Mouse (Mus musculus) monocyte, adult 59 days (primary cell): ENCODE results near the gene Olfr1318. TPM values are rescaled to one million over a fixed set of nuclear protein-coding genes. Genes with fewer than 3 reads are reported as not detected.

Experiments used
- total RNA-seq, 2 experiments: library from RNA; stranded (reverse); gene quantifications; one replicate each; pipeline ENCODE4 v1.2.4; 2023

The Olfr1318 gene
- total RNA-seq = not detected

DNA sequence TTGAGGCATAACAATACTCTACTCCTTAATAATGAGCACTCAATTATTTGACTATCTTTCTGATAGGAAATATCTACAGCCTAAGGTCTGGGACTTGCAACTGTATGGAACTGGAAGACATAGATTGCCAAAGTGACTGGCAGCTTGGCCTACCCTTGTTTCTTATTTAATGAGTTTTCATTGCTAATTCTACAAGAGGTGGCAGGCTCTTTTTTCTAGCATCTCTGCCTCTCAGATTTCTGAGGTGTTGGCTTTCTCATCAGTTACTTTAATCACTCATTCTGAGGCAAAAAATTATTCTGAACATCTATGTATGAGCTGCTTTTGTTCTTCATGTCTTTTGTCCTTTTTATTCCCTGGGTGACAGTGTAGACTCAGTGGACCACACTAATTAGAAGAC lies at the start of gene Olfr1318:
Gene Olfr1318, plus strand, starts transcription at position 301 of the 400 bp plus-strand sequence.

DNA sequence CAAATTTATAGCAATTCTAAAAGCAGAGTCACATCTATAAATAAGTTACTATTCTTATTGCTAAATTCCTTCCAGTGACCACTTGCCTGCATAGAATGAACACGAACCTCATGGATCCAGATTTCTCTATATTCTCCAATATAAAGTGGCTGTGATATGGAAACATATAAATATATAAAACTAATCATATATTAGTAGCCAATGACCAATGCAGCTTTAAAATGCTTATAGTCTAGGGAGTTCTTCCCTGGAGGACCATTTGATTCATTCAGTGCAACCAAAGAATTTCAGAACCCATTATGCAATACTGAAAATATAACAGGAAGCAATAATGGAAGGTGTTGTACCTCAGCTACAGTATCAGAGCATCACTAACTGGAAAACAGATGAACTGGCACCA lies 38.7 kb upstream of the Olfr1318 start, which contains the start of gene Olfr1315-ps1:
Gene Olfr1315-ps1, minus strand, starts transcription at position 101 of the 400 bp plus-strand sequence.

GRCm38 (mm10) chr2:112134877-112135276 lies 19.1 kb upstream of the Olfr1318 start, which contains the start of gene Olfr1316:
Gene Olfr1316 (minus strand): TSS chr2:112134977.

DNA sequence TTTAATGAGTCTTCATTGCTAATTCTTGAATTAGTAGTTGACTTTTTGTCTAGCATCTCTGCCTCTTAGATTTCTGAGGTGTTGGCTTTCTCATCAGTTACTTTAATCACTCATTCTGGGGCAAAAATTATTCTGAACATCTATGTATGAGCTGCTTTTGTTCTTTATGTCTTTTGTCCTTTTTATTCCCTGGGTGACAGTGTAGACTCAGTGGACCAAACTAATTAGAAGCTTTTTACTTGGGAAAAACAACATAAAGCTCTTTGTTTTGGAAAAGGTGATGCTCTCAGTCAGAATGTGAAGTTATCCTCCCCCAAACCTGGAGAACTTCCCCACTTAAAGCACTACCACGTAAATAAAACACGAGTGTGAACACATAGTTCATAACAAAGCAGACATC lies 14.0 kb upstream of the Olfr1318 start, which contains the start of gene Olfr1317:
Gene Olfr1317, plus strand, starts transcription at position 301 of the 400 bp plus-strand sequence.

Other genes starting within 250 kb of the Olfr1318 start
- not detected for gene Olfr1306, start 237.9 kb upstream of the Olfr1318 start, total RNA-seq
- gene Olfr1307, start 204.8 kb upstream of the Olfr1318 start, total RNA-seq = under 1 TPM; 0.06 to 0.08 TPM
- gene Olfr1308, start 189.3 kb upstream of the Olfr1318 start, total RNA-seq = not detected
- gene Olfr1309, start 163.9 kb upstream of the Olfr1318 start, total RNA-seq = not detected
- not detected for gene Olfr1310, start 141.5 kb upstream of the Olfr1318 start, total RNA-seq
- not detected for gene Olfr1311, start 129.8 kb upstream of the Olfr1318 start, total RNA-seq
- not detected for gene Olfr1312, start 104.0 kb upstream of the Olfr1318 start, total RNA-seq
- gene Olfr1313, start 76.4 kb upstream of the Olfr1318 start, total RNA-seq = not detected
- gene Olfr1314, start 57.4 kb upstream of the Olfr1318 start, total RNA-seq = not detected
- gene Olfr1315-ps1, start 38.8 kb upstream of the Olfr1318 start, total RNA-seq = not detected
- not detected for gene Olfr1316, start 19.2 kb upstream of the Olfr1318 start, total RNA-seq
- gene Olfr1317, start 13.9 kb upstream of the Olfr1318 start, total RNA-seq = not detected
- 10 to 100 TPM; 79.3 to 79.9 TPM for gene Lpcat4, start 85.3 kb downstream of the Olfr1318 start, total RNA-seq
- not detected for gene Nutm1, start 105.1 kb downstream of the Olfr1318 start, total RNA-seq
- 10 to 100 TPM; 48.3 to 50.6 TPM for gene Nop10, start 107.7 kb downstream of the Olfr1318 start, total RNA-seq
- 100 to 1,000 TPM; 233 to 238 TPM for gene Slc12a6, start 111.6 kb downstream of the Olfr1318 start, total RNA-seq
- gene Gm21985, start 112.1 kb downstream of the Olfr1318 start, total RNA-seq = not detected
- 10 to 100 TPM; 24.0 to 27.2 TPM for gene Emc4, start 213.8 kb downstream of the Olfr1318 start, total RNA-seq
- gene Katnbl1, start 225.0 kb downstream of the Olfr1318 start, total RNA-seq = 10 to 100 TPM in 1 of 2 experiments, 1 to 10 TPM in 1; 9.8 to 10.3 TPM